Mouse (Mus musculus) ES-Bruce4 (cell line): ENCODE results near the gene Gemin6.

Experiments used
- CTCF ChIP-seq: IDR thresholded peaks from one replicate; pipeline ENCODE4 v1.8.1; 2011; ENCODE audit warnings: low read depth, low read length
- EP300 ChIP-seq: IDR thresholded peaks from 2 replicates; pipeline ENCODE4 v1.6.1; 2011; ENCODE audit warnings: low read depth, low read length; ENCODE audit not compliant: insufficient read depth
- POLR2A ChIP-seq: IDR thresholded peaks from one replicate; pipeline ENCODE4 v1.8.1; 2011; ENCODE audit warnings: low read length; ENCODE audit not compliant: insufficient read depth

GRCm38 (mm10) chr17:80175386-80175739, 48.9 kb upstream of the Gemin6 start:
- no peak for TF ChIP-seq POLR2A
- TF ChIP-seq CTCF: no peak
- TF ChIP-seq EP300: no peak
